Mouse (Mus musculus): Measurements from ENCODE around the gene Carm1. TPM values are rescaled to one million over a fixed set of nuclear protein-coding genes. Genes with fewer than 3 reads are reported as not detected.
A peak's percentile ranks its signal among the peaks of the same experiment; 100 is the strongest.
"Not testable (repeated sequence)": the region's sequence is repeated elsewhere in the genome, so short reads cannot be mapped to it uniquely, and the experiment has no call there.

Gene Carm1
- polyA plus RNA-seq, 1 experiment from 2014 or later: 9.3 TPM

DNA sequence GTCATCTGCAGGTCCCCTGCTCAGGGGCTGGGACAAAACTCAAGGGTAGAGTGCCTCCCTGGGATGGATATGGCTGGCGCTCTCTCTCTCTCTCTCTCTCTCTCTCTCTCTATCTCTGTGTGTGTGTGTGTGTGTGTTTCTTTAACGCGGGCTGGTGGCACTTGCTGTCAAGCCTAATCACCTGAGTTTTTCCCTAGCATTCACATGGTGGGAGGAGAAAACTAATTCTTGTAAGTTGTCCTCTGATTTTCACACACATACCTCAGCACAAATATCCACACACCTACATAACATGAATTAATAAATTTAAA lies 20.1 kb upstream of the Carm1 start:
- peak overlapping the region; percentile 39 for H3K4me3 ChIP-seq (ENCODE audit: low read depth, low read length)
- no peaks in the 10 kb centered on the region for H3K36me3 ChIP-seq (ENCODE audit: control insufficient read depth, insufficient read depth)
- H3K27me3 ChIP-seq (ENCODE audit: control insufficient read depth, insufficient read depth, low read depth, low read length): no peaks in the 10 kb centered on the region
- H3K4me2 ChIP-seq (ENCODE audit: low read depth, low read length): no peak overlapping the region
- ATAC-seq (ENCODE audit: low read depth): no peak
- peak overlapping the region; percentile 45 for H3K27ac ChIP-seq (ENCODE audit: low read length)
- no peaks in the 10 kb centered on the region for H3K4me1 ChIP-seq (ENCODE audit: control insufficient read depth, low read depth, low read length)
- WGBS (ENCODE audit: insufficient replicate concordance): 33% methylated on average over 3 of the region's 3 CpGs
- H3K9ac ChIP-seq (ENCODE audit: low read depth, low read length): no peak overlapping the region
- H3K9me3 ChIP-seq (replicated peaks; ENCODE audit: control insufficient read depth, low read length): no peaks in the 10 kb centered on the region

DNA sequence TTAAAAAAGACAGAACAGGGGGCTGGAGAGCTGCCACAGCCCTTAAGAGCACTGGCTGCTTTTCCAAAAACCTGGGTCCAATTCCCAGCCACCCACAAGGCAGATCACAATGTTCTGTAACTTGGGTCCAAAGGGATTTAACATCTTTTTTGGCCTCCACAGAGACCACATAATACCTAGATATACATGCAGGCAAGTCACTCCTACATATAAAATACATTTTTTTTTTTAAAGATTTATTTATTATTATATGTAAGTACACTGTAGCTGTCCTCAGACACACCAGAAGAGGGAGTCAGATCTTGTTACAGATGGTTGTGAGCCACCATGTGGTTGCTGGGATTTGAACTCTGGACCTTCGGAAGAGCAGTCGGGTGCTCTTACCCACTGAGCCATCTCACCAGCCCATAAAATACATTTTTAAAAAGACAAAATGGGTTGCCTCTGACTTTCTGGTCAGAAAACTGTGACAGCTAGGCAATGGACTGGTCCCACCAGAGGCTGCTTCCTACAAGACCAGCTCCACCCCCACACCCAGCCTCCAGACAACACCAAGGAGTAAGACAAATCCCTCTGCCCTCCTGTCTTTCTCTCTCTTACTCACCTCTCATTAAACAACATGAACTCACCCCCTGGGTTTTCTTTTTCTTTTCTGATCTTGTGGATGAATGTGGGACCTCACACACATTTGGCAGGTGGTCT lies 19.4 kb upstream of the Carm1 start:
- 0 out of 2 replicates have a peak overlapping the region, but pooled peaks have one; percentile 16 for H3K27ac ChIP-seq (ENCODE audit: low read length)
- WGBS (ENCODE audit: insufficient replicate concordance): 84% methylated on average over 2 of the region's 2 CpGs

DNA sequence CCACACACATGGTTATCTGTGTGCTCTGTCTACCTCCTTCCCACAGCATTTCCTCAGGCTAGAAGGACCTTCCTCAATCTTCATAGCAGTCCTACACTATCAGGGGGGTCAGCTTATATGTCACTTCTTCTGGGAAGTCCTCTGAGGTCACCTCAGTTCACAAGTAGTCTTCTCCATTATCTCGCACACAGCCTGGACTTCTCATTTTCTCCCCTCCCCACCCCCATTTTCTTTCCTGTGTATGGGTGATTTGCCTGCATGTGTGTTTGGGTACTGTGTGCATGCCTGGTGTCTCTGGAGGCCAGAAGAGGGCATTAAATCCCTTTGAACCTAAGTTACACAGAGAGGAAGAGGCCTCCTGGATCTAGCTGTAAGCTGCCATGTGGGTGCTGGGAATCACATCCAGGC lies 18.8 kb upstream of the Carm1 start:
- Histone ChIP-seq H3K36me3 (ENCODE audit: control insufficient read depth, insufficient read depth) (no peaks in the 10 kb centered on the region), H3K4me1 (ENCODE audit: control insufficient read depth, low read depth, low read length) (no peaks in the 10 kb centered on the region), H3K9me3 (replicated peaks; ENCODE audit: control insufficient read depth, low read length) (no peaks in the 10 kb centered on the region), H3K4me2 (ENCODE audit: low read depth, low read length) (no peak overlapping the region), H3K27ac (ENCODE audit: low read length) (no peak overlapping the region), H3K27me3 (ENCODE audit: control insufficient read depth, insufficient read depth, low read depth, low read length) (no peaks in the 10 kb centered on the region), H3K9ac (ENCODE audit: low read depth, low read length) (no peak overlapping the region), H3K4me3 (ENCODE audit: low read depth, low read length) (no peak overlapping the region)
- peak; percentile 58; the same call in 1 of the 2 replicates for ATAC-seq (ENCODE audit: low read depth)
- 19% methylated on average over 1 of the region's 1 CpGs for whole genome bisulfite sequencing (ENCODE audit: insufficient replicate concordance)

More for the DNA sequence above, 19.4 kb upstream of the Carm1 start:
- no peak overlapping the region; the same call in 1 of the 2 replicates for H3K4me2 ChIP-seq (ENCODE audit: low read depth, low read length)
- no peaks in the 10 kb centered on the region for H3K27me3 ChIP-seq (ENCODE audit: control insufficient read depth, insufficient read depth, low read depth, low read length)
- H3K4me3 ChIP-seq (ENCODE audit: low read depth, low read length): 0 out of 2 replicates have a peak overlapping the region, but pooled peaks have one; percentile 5
- no peaks in the 10 kb centered on the region for H3K9me3 ChIP-seq (replicated peaks; ENCODE audit: control insufficient read depth, low read length)
- no peaks in the 10 kb centered on the region for H3K4me1 ChIP-seq (ENCODE audit: control insufficient read depth, low read depth, low read length)
- no peaks in the 10 kb centered on the region for H3K36me3 ChIP-seq (ENCODE audit: control insufficient read depth, insufficient read depth)
- H3K9ac ChIP-seq (ENCODE audit: low read depth, low read length): no peak overlapping the region
- no peak for ATAC-seq (ENCODE audit: low read depth)

DNA sequence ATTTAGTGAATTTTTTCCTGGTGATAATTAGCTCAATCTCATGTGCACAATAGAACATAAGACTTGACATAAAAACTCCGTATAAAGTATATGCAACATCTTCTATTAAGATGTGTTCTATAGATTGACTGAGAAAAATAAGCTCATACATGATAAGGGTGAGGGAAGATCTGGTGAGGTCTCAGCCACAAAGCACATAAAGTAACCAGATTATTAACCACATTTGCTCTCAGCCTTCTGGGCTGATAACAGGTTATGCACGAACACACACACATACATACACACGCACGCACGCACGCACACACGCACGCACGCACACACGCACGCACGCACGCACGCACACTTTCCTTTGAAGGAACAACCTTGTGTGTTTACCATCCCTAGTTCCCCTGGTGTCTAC lies 10.2 kb upstream of the Carm1 start:
- Histone ChIP-seq H3K4me1 (ENCODE audit: control insufficient read depth, low read depth, low read length) (peaks cover 4% of the 10 kb centered on the region; the same call in 1 of the 2 replicates), H3K4me3 (ENCODE audit: low read depth, low read length) (no peak overlapping the region), H3K4me2 (ENCODE audit: low read depth, low read length) (no peak overlapping the region), H3K36me3 (ENCODE audit: control insufficient read depth, insufficient read depth) (no peaks in the 10 kb centered on the region), H3K27ac (ENCODE audit: low read length) (no peak overlapping the region), H3K9ac (ENCODE audit: low read depth, low read length) (no peak overlapping the region), H3K9me3 (replicated peaks; ENCODE audit: control insufficient read depth, low read length) (no peaks in the 10 kb centered on the region), H3K27me3 (ENCODE audit: control insufficient read depth, insufficient read depth, low read depth, low read length) (no peaks in the 10 kb centered on the region)
- 63% methylated on average over 14 of the region's 14 CpGs for WGBS (ENCODE audit: insufficient replicate concordance)
- no peak for ATAC-seq (ENCODE audit: low read depth)

DNA sequence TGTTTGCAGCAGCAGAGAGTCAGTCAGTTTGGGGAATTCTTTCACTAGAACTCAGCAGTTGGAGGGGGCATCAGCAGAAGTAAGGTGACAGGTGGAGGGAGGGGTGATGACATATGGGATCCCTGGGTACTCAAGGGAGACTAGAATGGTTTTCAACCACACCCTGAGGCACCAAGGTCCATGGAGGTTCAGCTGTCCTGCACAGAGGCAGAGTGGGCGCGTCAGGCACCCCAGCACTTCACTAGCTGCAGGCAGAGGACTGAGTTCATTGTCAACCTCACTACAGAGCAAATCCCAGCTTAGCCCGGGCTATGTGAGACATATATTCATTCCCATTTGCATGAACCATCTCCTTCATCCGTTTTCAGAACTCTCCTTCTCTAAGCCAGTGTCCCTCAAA lies 9.7 kb upstream of the Carm1 start:
- H3K4me2 ChIP-seq (ENCODE audit: low read depth, low read length): no peak overlapping the region
- H3K9ac ChIP-seq (ENCODE audit: low read depth, low read length): no peak overlapping the region
- no peak for ATAC-seq (ENCODE audit: low read depth)
- no peaks in the 10 kb centered on the region for H3K36me3 ChIP-seq (ENCODE audit: control insufficient read depth, insufficient read depth)
- WGBS (ENCODE audit: insufficient replicate concordance): 64% methylated on average over 4 of the region's 4 CpGs
- H3K4me3 ChIP-seq (ENCODE audit: low read depth, low read length): no peak overlapping the region
- no peaks in the 10 kb centered on the region for H3K9me3 ChIP-seq (replicated peaks; ENCODE audit: control insufficient read depth, low read length)
- no peak overlapping the region for H3K27ac ChIP-seq (ENCODE audit: low read length)
- H3K4me1 ChIP-seq (ENCODE audit: control insufficient read depth, low read depth, low read length): peaks cover 4% of the 10 kb centered on the region; the same call in 1 of the 2 replicates
- H3K27me3 ChIP-seq (ENCODE audit: control insufficient read depth, insufficient read depth, low read depth, low read length): no peaks in the 10 kb centered on the region

DNA sequence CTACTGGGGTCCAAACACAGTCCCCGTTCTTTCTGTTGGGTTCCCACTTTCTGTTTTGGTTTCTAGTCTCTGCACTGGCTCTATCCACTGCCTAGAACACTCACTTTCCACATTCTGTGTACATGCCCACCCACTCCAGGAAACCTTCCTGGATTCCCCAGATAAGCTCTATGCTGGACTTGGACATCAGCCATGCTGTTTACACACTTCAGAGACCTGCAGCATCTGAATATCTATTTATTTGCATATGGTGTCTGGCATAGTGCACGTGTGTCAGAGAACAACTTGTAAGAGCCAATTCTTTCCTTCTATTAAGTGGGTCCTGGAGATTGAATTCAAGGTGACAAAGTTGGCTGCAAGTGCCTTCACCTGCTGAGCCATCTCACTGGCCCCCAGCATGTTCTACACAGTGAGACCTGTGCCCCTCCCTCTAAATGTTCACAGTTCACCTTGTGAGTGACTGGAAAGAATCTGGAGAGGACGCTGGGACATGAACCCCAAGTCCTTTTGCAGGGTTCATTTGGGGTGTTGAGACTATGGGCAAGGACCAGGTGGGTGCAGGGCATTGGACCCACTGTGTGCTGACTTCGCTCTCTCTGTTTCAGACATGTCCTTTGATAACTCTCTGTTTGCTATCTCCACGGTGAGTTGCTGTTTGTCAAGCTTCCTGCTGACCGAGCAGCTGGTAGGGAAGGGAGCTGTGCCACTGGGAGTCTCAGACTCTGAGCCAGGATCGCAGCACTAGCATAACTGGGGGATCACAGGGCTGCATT lies 6.5 kb upstream of the Carm1 start:
- Histone ChIP-seq H3K27me3 (ENCODE audit: control insufficient read depth, insufficient read depth, low read depth, low read length) (no peaks in the 10 kb centered on the region), H3K36me3 (ENCODE audit: control insufficient read depth, insufficient read depth) (no peaks in the 10 kb centered on the region), H3K4me2 (ENCODE audit: low read depth, low read length) (no peak overlapping the region), H3K27ac (ENCODE audit: low read length) (no peak overlapping the region), H3K4me3 (ENCODE audit: low read depth, low read length) (no peak overlapping the region), H3K4me1 (ENCODE audit: control insufficient read depth, low read depth, low read length) (peaks cover 5% of the 10 kb centered on the region), H3K9me3 (replicated peaks; ENCODE audit: control insufficient read depth, low read length) (no peaks in the 10 kb centered on the region), H3K9ac (ENCODE audit: low read depth, low read length) (no peak overlapping the region)
- peak; percentile 30; the same call in 1 of the 2 replicates for ATAC-seq (ENCODE audit: low read depth)
- WGBS (ENCODE audit: insufficient replicate concordance): 44% methylated on average over 7 of the region's 7 CpGs

DNA sequence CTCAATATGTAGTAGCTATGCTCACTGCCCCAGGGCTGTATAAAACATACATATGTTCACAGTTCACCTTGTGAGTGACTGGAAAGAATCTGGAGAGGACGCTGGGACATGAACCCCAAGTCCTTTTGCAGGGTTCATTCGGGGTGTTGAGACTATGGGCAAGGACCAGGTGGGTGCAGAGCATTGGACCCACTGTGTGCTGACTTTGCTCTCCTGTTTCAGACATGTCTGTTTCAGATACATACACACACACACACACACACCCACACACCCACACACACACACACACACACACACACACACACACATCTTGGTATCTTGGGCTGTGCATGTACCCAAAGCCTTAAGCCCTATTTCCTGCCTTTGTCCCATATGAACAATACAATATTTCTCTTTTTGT lies 4.7 kb upstream of the Carm1 start:
- H3K36me3 ChIP-seq (ENCODE audit: control insufficient read depth, insufficient read depth); H3K9ac ChIP-seq (ENCODE audit: low read depth, low read length); H3K4me3 ChIP-seq (ENCODE audit: low read depth, low read length); H3K4me1 ChIP-seq (ENCODE audit: control insufficient read depth, low read depth, low read length); H3K27ac ChIP-seq (ENCODE audit: low read length); ATAC-seq (ENCODE audit: low read depth); H3K9me3 ChIP-seq (replicated peaks; ENCODE audit: control insufficient read depth, low read length); H3K4me2 ChIP-seq (ENCODE audit: low read depth, low read length); H3K27me3 ChIP-seq (ENCODE audit: control insufficient read depth, insufficient read depth, low read depth, low read length): not testable (repeated sequence)
- WGBS (ENCODE audit: insufficient replicate concordance): 67% methylated on average over 2 of the region's 2 CpGs

DNA sequence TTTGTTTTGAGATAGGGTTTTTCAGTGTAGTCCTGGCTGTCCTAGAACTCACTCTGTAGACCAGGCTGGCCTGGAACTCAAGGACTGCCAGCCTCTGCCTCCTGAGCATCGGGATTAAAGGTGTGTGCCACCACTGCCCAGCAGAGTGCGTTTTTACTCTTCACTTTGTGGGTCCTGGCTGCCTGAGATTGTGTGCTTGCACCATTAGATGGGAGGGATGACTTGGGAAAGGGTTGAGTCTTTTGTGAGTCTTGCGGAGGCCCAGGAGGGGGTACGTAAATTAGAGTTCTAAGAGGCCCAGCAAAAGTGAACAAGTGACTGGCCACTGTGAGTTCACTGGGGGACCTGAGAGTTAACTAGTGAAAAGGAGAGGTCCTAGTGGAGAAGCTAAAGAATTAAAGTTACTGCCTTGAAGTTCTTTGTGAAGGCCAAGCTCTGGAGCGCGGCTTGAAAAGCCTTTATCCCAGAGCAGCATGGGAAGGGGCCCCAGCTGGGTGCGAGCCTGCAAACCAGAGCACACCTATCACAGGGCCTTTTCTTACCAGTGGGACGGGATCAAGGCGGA lies 1.3 kb upstream of the Carm1 start:
- Histone ChIP-seq H3K4me3 (ENCODE audit: low read depth, low read length) (peak overlapping the region; percentile 71), H3K27me3 (ENCODE audit: control insufficient read depth, insufficient read depth, low read depth, low read length) (no peaks in the 10 kb centered on the region)
- 16% methylated on average over 9 of the region's 9 CpGs for WGBS (ENCODE audit: insufficient replicate concordance)

More for the DNA sequence above, 1.3 kb upstream of the Carm1 start:
- Histone ChIP-seq H3K36me3 (ENCODE audit: control insufficient read depth, insufficient read depth) (no peaks in the 10 kb centered on the region), H3K4me1 (ENCODE audit: control insufficient read depth, low read depth, low read length) (peaks cover 19% of the 10 kb centered on the region), H3K4me2 (ENCODE audit: low read depth, low read length) (peak overlapping the region; percentile 94), H3K27ac (ENCODE audit: low read length) (peak overlapping the region; percentile 94), H3K9me3 (replicated peaks; ENCODE audit: control insufficient read depth, low read length) (no peaks in the 10 kb centered on the region), H3K9ac (ENCODE audit: low read depth, low read length) (peak overlapping the region; percentile 66)
- ATAC-seq (ENCODE audit: low read depth): peak; percentile 46

Measured in liver, embryonic 16.5 days (tissue).